Mouse (Mus musculus): ENCODE data around the gene Fkbpl. TPM values are rescaled to one million over a fixed set of nuclear protein-coding genes. Genes with fewer than 3 reads are reported as not detected.

Fkbpl gene
- polyA plus RNA-seq, 1 experiment from 2014 or later = 19.6 TPM

DNA sequence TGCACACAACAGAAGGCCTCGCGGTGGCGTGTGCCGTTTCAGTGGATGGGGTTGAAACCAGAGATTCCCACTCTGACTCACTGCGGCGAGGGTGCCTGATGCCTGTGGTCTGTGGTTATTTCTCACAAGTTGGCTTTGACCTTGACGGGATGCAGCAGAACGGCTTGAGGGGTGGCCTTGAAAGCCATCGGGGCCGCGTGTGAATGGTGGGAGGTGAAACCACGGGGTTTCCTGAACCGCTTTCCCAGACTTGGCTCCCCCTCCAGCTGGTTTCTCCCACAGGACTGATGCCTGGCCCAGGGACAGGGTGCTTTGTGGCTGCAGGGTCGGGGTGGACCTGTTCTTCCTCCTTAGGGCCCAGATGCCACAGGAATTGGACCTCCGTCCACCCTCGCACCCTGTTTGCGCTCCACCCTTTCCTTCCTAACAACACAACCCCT, 36.6 kb downstream of the Fkbpl start:
- WGBS = 82% methylated on average over 17 of the region's 17 CpGs
- H3K9me3 ChIP-seq = no peaks in the 10 kb centered on the region
- H3K4me3 ChIP-seq = no peak overlapping the region
- H3K27ac ChIP-seq = no peak overlapping the region
- H3K4me1 ChIP-seq (replicated peaks) = peaks cover 19% of the 10 kb centered on the region; the same call in 1 of the 2 replicates
- DNase-seq (ENCODE audit: low spot score) = no peak
- peaks cover 43% of the 10 kb centered on the region for H3K27me3 ChIP-seq (ENCODE audit: insufficient read depth, poor library complexity, severe bottlenecking)
- no peaks in the 10 kb centered on the region for H3K36me3 ChIP-seq

DNA sequence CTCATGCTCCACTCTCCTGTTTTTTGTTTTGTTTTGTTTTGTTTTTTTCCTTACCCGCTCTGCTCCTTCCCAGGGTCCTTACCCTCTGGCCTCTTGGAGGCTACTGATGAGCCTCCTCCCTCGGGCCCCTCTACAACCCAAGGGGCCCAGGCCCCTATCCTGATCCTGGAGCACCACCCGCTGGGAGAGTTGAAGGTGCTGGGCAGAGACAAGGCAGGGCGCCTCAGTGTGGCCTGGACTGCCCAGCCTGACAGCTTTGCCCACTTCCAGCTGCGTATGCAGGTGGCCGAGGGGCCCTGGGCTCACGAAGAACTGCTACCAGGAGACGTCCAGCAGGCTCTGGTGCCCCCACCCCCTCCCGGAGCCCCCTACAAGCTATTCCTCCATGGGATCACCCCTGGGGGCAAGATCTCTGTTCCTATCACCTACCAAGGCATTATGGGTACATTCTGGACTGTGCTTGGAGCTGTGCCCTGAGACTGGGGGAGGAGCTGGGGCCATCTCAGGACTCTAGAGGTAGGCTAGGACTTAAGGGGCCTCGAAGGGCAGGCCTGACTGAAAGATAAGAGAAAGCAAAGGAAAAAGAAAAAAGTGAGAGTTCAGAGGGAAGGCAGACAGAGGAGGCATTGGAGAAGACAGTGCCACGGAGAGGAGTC, 37.4 kb downstream of the Fkbpl start:
- DNase-seq (ENCODE audit: low spot score) = no peak
- H3K9me3 ChIP-seq = no peaks in the 10 kb centered on the region
- no peaks in the 10 kb centered on the region for H3K36me3 ChIP-seq
- peak overlapping the region; percentile 13; the same call in 1 of the 2 replicates for H3K27ac ChIP-seq
- H3K27me3 ChIP-seq (ENCODE audit: insufficient read depth, poor library complexity, severe bottlenecking) = peaks cover 35% of the 10 kb centered on the region
- peaks cover 19% of the 10 kb centered on the region; the same call in 1 of the 2 replicates for H3K4me1 ChIP-seq (replicated peaks)
- WGBS = 79% methylated on average over 11 of the region's 11 CpGs
- H3K4me3 ChIP-seq = no peak overlapping the region

- no peaks in the 10 kb centered on the region for H3K36me3 ChIP-seq
- H3K9me3 ChIP-seq = no peaks in the 10 kb centered on the region
- peak overlapping the region; percentile 53; the same call in 1 of the 2 replicates for H3K27ac ChIP-seq
- WGBS = 65% methylated on average over 8 of the region's 8 CpGs
- no peak overlapping the region for H3K4me3 ChIP-seq
- H3K27me3 ChIP-seq (ENCODE audit: insufficient read depth, poor library complexity, severe bottlenecking) = peaks cover 30% of the 10 kb centered on the region
- peaks cover 19% of the 10 kb centered on the region; the same call in 1 of the 2 replicates for H3K4me1 ChIP-seq (replicated peaks)
- no peak for DNase-seq (ENCODE audit: low spot score)
These were observed 38.6 kb downstream of the Fkbpl start for GRCm38 (mm10) chr17:34683179-34683578.

DNA sequence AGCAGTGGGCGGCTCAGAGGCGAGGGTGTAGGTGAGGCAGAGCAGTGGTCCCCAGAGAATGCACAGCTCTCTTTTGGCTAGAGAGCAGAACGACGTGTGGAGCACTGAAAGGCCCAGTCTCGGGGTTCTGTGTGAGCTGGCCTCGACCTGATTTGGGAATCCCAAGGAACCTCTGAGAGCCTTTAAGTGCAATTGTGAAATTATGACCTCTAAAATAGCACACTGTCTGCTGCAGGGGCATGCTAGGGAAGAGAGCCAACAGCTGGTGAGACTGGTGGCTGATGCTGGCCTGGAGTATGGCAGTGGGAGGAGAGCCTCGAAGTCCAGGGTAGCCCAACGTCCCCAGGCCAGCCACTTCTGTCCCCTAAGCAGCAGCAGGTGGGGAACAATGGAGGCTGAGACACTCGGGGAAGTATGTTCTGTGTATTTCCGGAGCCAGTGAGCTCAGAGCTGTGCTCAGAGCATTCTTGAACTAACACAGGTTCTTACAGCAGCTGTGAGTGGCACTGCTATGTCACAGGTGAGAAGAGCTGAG, 39.2 kb downstream of the Fkbpl start:
- 0 out of 2 replicates have a peak overlapping the region, but pooled peaks have one; percentile 53 for H3K27ac ChIP-seq
- H3K4me1 ChIP-seq (replicated peaks) = peaks cover 19% of the 10 kb centered on the region; the same call in 1 of the 2 replicates
- H3K4me3 ChIP-seq = no peak overlapping the region
- WGBS = 75% methylated on average over 10 of the region's 10 CpGs
- peaks cover 24% of the 10 kb centered on the region for H3K27me3 ChIP-seq (ENCODE audit: insufficient read depth, poor library complexity, severe bottlenecking)
- no peaks in the 10 kb centered on the region for H3K36me3 ChIP-seq
- no peaks in the 10 kb centered on the region for H3K9me3 ChIP-seq
- no peak for DNase-seq (ENCODE audit: low spot score)

GRCm38 (mm10) chr17:34684253-34684893, 39.8 kb downstream of the Fkbpl start:
- Histone ChIP-seq H3K4me3 (no peak overlapping the region), H3K36me3 (no peaks in the 10 kb centered on the region), H3K27me3 (ENCODE audit: insufficient read depth, poor library complexity, severe bottlenecking) (peaks cover 18% of the 10 kb centered on the region), H3K4me1 (replicated peaks) (peaks cover 19% of the 10 kb centered on the region; the same call in 1 of the 2 replicates), H3K27ac (no peak overlapping the region), H3K9me3 (no peaks in the 10 kb centered on the region)
- 83% methylated on average over 9 of the region's 9 CpGs for WGBS
- no peak for DNase-seq (ENCODE audit: low spot score)

DNA sequence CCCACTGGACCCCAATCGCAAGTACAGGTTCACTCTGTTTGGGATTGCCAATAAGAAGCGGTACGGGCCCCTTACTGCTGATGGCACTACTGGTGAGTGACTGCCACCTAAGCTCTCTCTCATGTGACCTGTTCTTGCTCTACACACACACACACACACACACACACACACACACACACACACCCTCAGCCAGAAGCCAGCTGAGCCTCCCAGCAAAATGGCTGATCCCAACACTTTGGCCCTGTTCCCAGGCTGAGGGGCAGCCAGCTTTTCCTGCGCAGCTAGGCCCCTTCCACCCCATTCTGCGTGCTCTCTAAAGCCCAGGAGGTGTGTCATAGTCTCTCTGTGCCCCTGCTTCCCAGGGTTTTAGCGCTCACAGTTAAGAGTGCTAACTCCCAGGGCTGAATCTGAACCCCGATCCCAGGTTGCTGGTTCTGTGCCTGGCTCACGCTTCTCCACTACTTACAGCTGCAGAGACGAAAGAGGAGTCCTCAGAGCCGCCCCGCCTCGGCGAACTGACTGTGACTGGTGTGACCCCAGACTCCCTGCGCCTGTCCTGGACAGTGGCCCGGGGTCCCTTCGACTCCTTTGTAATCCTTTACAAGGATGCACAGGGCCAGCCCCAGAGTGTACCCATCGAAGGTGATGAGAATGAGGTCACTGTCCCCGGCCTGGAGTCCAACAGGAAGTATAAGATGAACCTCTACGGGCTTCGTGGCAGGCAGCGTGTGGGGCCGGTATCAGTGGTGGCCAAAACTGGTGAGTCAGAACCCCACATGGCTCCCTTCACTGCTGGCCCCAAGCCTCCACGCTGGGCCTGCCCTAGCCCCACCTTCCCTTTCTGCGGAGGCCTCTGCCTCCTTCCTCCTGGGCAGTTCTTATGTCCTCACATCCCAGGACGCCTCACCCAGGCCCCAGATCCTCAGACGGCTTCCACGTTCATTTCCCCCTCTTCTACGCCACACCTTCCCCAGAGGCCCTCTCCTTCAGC, 40.9 kb downstream of the Fkbpl start:
- WGBS = 83% methylated on average over 28 of the region's 28 CpGs

DNA sequence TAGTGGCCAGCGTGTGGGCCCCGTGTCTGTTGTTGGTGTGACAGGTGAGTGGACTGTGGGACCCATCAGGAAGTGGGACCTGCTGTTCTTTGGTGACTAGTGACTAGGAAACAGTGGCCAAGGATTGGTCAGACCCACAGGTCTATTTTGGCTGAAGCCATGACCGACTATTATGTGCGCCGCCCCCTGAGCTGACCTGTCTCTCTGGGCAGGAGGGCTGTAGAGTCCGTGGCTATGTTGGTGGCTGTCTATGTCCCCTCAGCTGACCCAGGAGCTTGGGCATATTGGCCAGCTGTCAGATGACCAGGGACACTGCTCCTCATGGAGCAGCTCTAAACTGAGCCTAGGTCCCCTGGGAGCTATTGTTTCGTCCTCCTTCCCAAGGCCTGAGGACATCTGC, 44.3 kb downstream of the Fkbpl start:
- H3K27me3 ChIP-seq (ENCODE audit: insufficient read depth, poor library complexity, severe bottlenecking) = no peaks in the 10 kb centered on the region
- H3K4me3 ChIP-seq = no peak overlapping the region
- no peak for DNase-seq (ENCODE audit: low spot score)
- H3K9me3 ChIP-seq = no peaks in the 10 kb centered on the region
- no peak overlapping the region for H3K27ac ChIP-seq
- H3K4me1 ChIP-seq (replicated peaks) = peaks cover 8% of the 10 kb centered on the region; the same call in 1 of the 2 replicates
- 89% methylated on average over 7 of the region's 7 CpGs for WGBS
- H3K36me3 ChIP-seq = no peaks in the 10 kb centered on the region

More for the DNA sequence above, 40.9 kb downstream of the Fkbpl start:
- H3K9me3 ChIP-seq = no peaks in the 10 kb centered on the region
- H3K4me1 ChIP-seq (replicated peaks) = peaks cover 12% of the 10 kb centered on the region; the same call in 1 of the 2 replicates
- H3K27ac ChIP-seq = no peak overlapping the region
- H3K4me3 ChIP-seq = no peak overlapping the region
- H3K27me3 ChIP-seq (ENCODE audit: insufficient read depth, poor library complexity, severe bottlenecking) = peaks cover 8% of the 10 kb centered on the region
- no peaks in the 10 kb centered on the region for H3K36me3 ChIP-seq
- DNase-seq (ENCODE audit: low spot score) = no peak

DNA sequence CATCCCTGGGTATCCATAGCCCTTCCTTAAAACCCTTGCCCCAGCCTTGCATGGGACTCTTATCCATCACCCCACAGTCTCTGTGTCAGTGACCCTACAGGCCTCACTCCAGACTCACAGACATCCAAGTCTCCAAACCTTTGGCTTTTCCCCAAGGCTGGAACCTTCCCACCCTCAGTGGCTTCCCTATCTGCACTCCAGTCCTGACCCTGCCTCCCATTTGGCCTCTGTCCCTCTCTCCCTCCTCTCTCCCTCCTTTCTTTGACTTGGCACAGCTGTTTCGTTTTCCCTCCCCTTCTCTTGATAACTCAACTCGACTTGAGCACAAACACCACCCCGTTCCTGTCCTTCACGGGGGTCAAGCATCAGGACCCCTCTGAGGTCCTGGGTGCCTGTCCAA, 45.9 kb downstream of the Fkbpl start:
- H3K27ac ChIP-seq = no peak overlapping the region
- H3K36me3 ChIP-seq = no peaks in the 10 kb centered on the region
- WGBS = 78% methylated on average over 4 of the region's 4 CpGs
- no peaks in the 10 kb centered on the region for H3K9me3 ChIP-seq
- DNase-seq (ENCODE audit: low spot score) = no peak
- H3K4me3 ChIP-seq = no peak overlapping the region
- no peaks in the 10 kb centered on the region for H3K27me3 ChIP-seq (ENCODE audit: insufficient read depth, poor library complexity, severe bottlenecking)
- H3K4me1 ChIP-seq (replicated peaks) = peaks cover 8% of the 10 kb centered on the region; the same call in 1 of the 2 replicates

DNA sequence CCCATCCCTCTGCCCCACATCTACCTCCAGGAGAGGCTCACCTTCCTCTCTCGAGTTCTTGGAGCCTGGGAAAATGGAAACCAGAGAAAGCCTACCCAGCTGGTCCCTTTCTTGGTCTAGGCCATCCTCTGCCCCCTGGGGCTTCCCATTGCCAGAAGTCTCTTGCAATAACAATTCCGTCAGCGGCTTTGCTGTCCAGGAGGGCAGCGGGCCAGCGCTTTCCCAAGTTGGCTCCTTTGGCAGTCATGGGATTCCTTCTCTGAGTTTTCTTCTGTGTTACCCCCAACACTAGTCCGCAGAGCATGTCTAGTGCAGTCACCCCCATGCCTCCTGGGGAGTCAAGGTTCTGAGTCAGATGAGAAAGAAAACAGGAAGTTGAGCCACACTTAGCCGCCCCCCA, 48.3 kb downstream of the Fkbpl start:
- DNase-seq (ENCODE audit: low spot score) = no peak
- 57% methylated on average over 7 of the region's 7 CpGs for WGBS
- Histone ChIP-seq H3K36me3 (no peaks in the 10 kb centered on the region), H3K9me3 (no peaks in the 10 kb centered on the region), H3K4me3 (no peak overlapping the region), H3K27me3 (ENCODE audit: insufficient read depth, poor library complexity, severe bottlenecking) (no peaks in the 10 kb centered on the region), H3K27ac (0 out of 2 replicates have a peak overlapping the region, but pooled peaks have one; percentile 12), H3K4me1 (replicated peaks) (peaks cover 8% of the 10 kb centered on the region; the same call in 1 of the 2 replicates)

Other genes with a start within 250 kb of the Fkbpl start
- gene BC051142, start 245.9 kb upstream of the Fkbpl start, polyA plus RNA-seq (2016; fragmentation: Nextera tagmentation; extraction: Ambion mirVana) = 1.4 and 2.0 TPM in 2 replicates
- not detected in 2 replicates for gene Btnl4, start 167.4 kb upstream of the Fkbpl start, polyA plus RNA-seq (2016; fragmentation: Nextera tagmentation; extraction: Ambion mirVana)
- gene Btnl6, start 127.4 kb upstream of the Fkbpl start, polyA plus RNA-seq (2016; fragmentation: Nextera tagmentation; extraction: Ambion mirVana) = not detected in 2 replicates
- gene Notch4, start 80.5 kb upstream of the Fkbpl start, polyA plus RNA-seq (2016; fragmentation: Nextera tagmentation; extraction: Ambion mirVana) = 9.1 and 12.5 TPM in 2 replicates
- gene Gpsm3, start 55.0 kb upstream of the Fkbpl start, polyA plus RNA-seq (2016; fragmentation: Nextera tagmentation; extraction: Ambion mirVana) = 8.1 and 8.4 TPM in 2 replicates
- 17.7 and 17.8 TPM in 2 replicates for gene Pbx2, start 53.5 kb upstream of the Fkbpl start, polyA plus RNA-seq (2016; fragmentation: Nextera tagmentation; extraction: Ambion mirVana)
- 2.0 and 2.7 TPM in 2 replicates for gene Ager, start 46.9 kb upstream of the Fkbpl start, polyA plus RNA-seq (2016; fragmentation: Nextera tagmentation; extraction: Ambion mirVana)
- gene Rnf5, start 41.1 kb upstream of the Fkbpl start, polyA plus RNA-seq (2016; fragmentation: Nextera tagmentation; extraction: Ambion mirVana) = 202 and 223 TPM in 2 replicates
- 68.1 and 104 TPM in 2 replicates for gene Agpat1, start 40.5 kb upstream of the Fkbpl start, polyA plus RNA-seq (2016; fragmentation: Nextera tagmentation; extraction: Ambion mirVana)
- gene Egfl8, start 28.8 kb upstream of the Fkbpl start, polyA plus RNA-seq (2016; fragmentation: Nextera tagmentation; extraction: Ambion mirVana) = 6.0 and 6.1 TPM in 2 replicates
- gene Ppt2, start 16.3 kb upstream of the Fkbpl start, polyA plus RNA-seq (2016; fragmentation: Nextera tagmentation; extraction: Ambion mirVana) = 22.7 and 28.7 TPM in 2 replicates
- gene Prrt1, start 15.2 kb upstream of the Fkbpl start, polyA plus RNA-seq (2016; fragmentation: Nextera tagmentation; extraction: Ambion mirVana) = 0.58 and 1.4 TPM in 2 replicates
- gene Atf6b, start 2.4 kb downstream of the Fkbpl start, polyA plus RNA-seq (2016; fragmentation: Nextera tagmentation; extraction: Ambion mirVana) = 111 and 118 TPM in 2 replicates
- 0.01 and 0.02 TPM in 2 replicates for gene Tnxb, start 25.8 kb downstream of the Fkbpl start, polyA plus RNA-seq (2016; fragmentation: Nextera tagmentation; extraction: Ambion mirVana)
- gene C4b, start 99.1 kb downstream of the Fkbpl start, polyA plus RNA-seq (2016; fragmentation: Nextera tagmentation; extraction: Ambion mirVana) = not detected in 2 replicates
- not detected in 2 replicates for gene Cyp21a1, start 159.8 kb downstream of the Fkbpl start, polyA plus RNA-seq (2016; fragmentation: Nextera tagmentation; extraction: Ambion mirVana)
- 29.0 and 34.4 TPM in 2 replicates for gene Stk19, start 192.2 kb downstream of the Fkbpl start, polyA plus RNA-seq (2016; fragmentation: Nextera tagmentation; extraction: Ambion mirVana)
- gene Dxo, start 192.3 kb downstream of the Fkbpl start, polyA plus RNA-seq (2016; fragmentation: Nextera tagmentation; extraction: Ambion mirVana) = 83.2 and 83.7 TPM in 2 replicates
- gene Skiv2l, start 205.4 kb downstream of the Fkbpl start, polyA plus RNA-seq (2016; fragmentation: Nextera tagmentation; extraction: Ambion mirVana) = 58.2 and 65.1 TPM in 2 replicates
- gene Nelfe, start 205.6 kb downstream of the Fkbpl start, polyA plus RNA-seq (2016; fragmentation: Nextera tagmentation; extraction: Ambion mirVana) = 137 and 139 TPM in 2 replicates
- 1.9 TPM in 2 replicates for gene Cfb, start 217.8 kb downstream of the Fkbpl start, polyA plus RNA-seq (2016; fragmentation: Nextera tagmentation; extraction: Ambion mirVana)
- gene Zbtb12, start 234.7 kb downstream of the Fkbpl start, polyA plus RNA-seq (2016; fragmentation: Nextera tagmentation; extraction: Ambion mirVana) = 5.2 and 5.6 TPM in 2 replicates
- gene Gm20547, start 237.3 kb downstream of the Fkbpl start, polyA plus RNA-seq (2016; fragmentation: Nextera tagmentation; extraction: Ambion mirVana) = 0.14 TPM in 1 of 2 replicates, not detected in the other